Mouse (Mus musculus) urinary bladder, adult 18-20 months (tissue): ENCODE measurements at regions not wholly inside any gene's neighbourhood (a gene's known extent, or its start where the extent isn't known, plus 50 kb on each side); places are given as distances from the start of the nearest gene placed in this dataset.
A peak's percentile ranks its signal among the peaks of the same experiment; 100 is the strongest.

Experiments used
- DNase-seq, 2 experiments: peaks; one replicate each; pipeline ENCODE4 v3.0.0; 2022; ENCODE audit warnings: low spot score in 2 of 2, mixed read lengths in 2 of 2

DNA sequence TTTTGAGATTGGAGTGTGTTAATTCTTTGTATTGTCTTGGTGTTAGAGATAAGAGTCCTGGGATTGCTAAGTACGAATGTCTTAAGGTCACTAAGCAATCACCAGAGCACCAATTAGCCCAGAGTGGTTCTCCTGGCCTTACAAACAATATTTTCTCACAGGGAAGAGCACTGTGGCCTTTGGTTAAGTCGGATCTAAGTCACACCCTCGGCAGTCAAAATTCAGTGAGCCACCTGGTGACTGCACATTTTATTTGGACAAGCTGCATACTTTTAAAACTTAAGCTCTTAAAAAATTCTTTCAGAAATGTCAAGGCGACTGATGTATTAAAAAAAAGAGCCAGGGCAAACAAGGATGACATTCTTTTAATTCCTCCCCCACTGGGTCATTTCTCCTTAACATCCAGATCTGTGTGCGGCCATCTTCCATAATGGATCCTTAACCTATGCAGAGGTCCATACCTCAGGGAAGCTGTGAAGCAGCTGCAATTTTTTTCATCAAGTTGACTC lies 60.9 kb upstream of the Foxa2 start:
- no peak for DNase-seq

DNA sequence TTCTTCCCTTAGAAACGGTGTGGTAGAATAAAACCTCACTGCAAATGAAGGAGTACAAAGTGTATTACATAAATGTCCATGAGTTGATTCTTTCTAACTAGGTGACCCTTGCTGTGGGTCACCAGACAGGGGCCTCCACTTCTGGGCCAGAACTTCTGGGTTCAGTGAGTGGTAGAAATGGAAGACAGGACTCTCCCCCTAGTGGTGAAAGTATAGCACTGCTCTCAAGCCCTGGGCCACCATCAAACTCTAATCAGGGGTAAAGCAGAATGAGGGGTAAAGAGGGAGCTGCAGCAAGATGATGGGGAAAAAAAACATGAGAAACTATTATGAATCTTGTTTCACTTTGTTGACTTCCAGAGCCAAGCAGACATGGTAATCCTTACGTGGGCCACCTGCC lies 63.4 kb upstream of the Foxa2 start:
- no peak for DNase-seq

GRCm38 (mm10) chr2:148111889-148112288 lies 65.1 kb upstream of the Foxa2 start:
- DNase-seq, result no peak

DNA sequence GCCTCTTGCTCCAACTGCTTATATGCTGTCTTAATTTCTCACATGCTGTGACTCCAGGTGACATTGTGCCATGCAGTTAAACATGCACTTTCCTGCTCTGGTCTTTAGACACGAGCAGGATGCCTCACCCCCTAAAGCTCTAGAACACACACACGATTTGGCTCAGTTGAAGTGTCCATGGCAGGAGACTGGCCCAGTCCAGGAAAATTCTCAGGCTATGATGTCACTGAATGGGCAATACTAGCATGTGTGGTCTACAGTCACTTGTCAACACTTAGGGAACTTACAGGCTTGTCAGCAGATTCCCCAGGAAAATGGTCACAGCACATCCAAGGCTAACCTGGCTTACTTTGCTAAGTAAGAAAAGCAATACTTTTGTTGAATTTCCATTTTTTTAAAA lies 66.4 kb upstream of the Foxa2 start:
- DNase-seq, result no peak

DNA sequence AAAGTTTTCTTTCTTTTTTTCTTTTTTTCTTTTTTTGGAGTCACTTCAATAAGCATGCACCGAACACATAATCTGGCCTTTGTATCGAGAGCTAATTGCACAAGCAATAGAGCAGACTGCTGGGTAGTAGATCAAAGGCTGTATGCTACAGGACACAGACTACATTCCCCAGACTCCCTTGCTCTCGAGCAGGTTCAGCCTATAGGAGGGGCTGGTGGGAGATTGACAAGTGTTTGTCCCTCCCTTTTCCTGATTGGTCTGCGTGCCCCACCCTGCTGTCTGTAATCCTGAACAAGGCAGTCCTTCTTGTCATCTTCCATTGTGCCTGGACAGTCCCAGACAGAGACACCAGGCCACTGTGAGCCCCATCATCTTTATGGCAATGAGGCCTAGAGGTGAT lies 67.8 kb upstream of the Foxa2 start:
- DNase-seq, result no peak

DNA sequence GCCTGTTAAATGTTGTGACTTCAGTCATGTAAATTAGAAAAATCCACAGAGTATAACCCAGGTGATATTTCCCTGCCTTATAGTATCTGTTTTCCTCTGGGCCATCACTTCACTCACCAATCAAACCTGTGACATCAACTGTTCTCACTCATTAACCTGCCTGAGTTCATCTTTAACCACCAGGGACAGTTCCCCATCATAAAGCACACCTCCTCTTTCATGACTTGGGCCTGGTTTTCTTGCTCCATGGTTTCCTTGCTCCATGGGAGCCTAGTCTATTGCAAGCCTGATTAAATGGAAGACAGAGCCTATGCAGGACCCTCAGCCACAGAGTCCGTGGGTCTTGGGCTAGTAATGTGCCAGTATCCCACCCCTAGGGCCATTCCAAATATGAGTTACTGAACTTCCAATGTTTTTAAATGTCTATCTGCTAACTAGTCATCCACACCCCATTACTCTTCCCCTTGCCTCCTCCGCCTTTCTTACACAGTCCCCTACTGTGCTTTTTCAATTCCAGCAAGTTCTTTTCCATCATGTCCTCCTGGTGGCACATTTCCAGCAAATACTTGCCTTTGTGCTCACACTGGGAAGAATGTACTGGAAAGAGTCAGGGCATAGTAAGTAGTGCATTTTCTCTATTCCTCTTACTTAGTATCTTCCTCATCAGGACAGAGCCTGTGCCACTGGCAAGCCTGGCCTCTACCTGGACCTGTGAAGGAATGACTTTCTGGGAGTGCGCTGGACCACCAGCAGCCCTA lies 69.4 kb upstream of the Foxa2 start:
- DNase-seq, result no peak

DNA sequence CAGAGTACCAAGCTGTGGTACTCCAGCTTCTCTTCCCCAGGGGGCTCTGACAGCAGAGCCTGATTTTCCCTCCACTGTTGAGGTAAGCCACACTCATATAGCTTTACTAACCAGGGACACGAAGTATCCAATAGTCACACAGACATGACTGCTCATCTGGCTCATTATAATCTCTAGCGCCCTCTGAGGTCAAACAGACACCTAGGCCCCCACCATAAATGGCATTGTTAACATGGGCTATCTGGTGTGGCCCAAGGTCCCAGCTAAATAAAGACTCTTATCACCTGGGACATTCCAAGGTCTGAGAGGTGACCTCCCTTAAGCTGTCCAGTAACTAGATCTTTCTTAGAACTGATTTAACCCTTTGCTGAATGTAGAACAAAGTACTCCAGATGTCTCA lies 70.7 kb upstream of the Foxa2 start:
- no peak for DNase-seq

GRCm38 (mm10) chr2:148121885-148122876 lies 75.4 kb upstream of the Foxa2 start:
- DNase-seq, result peak; percentile 8

GRCm38 (mm10) chr2:148123780-148124179 lies 77.0 kb upstream of the Foxa2 start:
- DNase-seq, result no peak

GRCm38 (mm10) chr2:148133811-148134210 lies 87.0 kb upstream of the Foxa2 start:
- DNase-seq, result no peak

- DNase-seq, result no peak
Observed at GRCm38 (mm10) chr2:148141936-148142335, 95.2 kb upstream of the Foxa2 start.

- no peak for DNase-seq
Observed at GRCm38 (mm10) chr2:148144816-148145215, 98.0 kb upstream of the Foxa2 start.

DNA sequence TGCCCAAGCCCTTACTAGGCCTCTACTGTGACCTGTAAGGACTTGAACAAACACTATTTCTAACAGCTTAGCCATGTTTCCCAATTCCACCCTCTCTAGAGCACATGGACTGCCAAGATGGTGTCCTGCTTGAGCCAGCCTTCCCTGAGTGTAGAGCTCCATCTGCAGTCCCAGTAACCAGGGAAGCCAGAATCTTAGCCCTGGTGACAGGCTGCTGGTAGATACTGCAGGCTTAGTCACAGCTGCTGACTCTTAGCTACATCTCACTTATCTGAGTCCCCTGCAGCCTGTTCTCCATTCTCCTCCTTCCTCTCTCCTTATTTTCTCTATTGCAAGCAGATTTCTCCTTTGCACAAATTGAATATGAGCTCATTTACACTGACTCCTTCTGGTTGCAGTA lies 101.5 kb upstream of the Foxa2 start:
- DNase-seq, result no peak

DNA sequence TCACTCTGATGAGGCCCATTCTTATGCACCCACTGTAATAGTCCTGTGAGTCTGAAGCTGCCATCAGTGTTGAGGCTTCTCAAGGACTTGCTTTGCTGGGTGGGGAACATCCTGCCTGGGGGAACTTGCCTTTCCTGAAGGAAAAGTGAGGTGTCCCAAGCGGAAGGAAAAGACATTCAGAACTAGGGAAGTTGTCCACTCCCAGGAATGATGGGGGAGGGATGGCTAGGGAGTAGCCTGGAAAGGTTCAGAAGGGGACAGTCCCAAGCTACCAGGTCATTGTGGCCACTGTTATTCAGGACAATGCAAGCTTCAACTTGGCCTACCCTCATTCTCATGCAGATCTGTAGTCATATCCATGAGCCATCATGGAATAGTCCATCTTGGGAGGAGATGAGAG lies 102.7 kb upstream of the Foxa2 start:
- no peak for DNase-seq

- no peak for DNase-seq
Observed at GRCm38 (mm10) chr2:148153513-148154271, 106.9 kb upstream of the Foxa2 start.

DNA sequence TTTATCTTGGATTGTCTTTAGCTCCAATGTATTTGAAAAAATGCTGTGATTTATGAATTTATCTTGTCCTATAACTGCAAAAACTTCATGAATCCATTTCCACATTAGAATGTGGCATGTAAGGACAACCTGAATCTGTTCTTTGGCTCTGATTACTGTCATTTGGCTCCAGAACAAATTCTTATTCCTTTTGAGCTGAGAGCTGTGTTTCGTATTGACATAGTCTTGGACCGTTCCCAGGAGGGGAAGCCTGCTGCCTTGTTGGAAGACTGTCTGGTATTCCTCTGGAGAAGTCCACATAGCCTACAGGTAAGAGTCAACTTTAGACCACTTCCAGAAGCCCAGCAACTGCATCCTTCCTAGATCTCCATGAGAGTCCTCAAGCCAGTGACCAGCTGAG lies 109.4 kb upstream of the Foxa2 start:
- DNase-seq, result no peak

DNA sequence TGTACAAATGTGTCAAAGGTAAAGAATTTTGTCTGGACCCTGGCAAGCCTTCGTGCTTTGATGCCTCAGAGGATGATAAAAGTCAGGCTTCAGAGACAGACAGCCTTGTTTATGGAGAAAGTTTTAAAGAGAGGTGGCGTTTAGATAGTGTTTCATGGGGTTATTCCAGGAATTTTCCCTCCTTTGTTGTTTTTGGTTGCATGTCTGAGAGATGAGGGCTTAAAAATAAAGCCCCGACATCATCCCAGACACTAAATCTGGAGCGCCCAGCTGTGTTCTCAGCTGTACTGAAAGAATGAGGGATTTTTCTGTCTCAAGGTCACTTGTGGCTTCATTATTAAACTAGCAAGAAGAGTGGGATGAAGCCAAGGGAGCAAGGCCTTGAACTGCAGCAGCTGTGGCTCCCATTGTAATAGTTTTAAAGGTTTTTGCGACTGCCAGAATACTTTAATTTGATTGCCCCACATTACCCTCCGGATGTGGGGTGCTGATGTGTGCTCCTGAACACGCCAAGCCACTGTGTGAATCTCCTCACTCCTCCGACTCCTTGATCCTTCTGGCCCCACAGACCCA lies 112.3 kb upstream of the Foxa2 start:
- DNase-seq, result no peak

GRCm38 (mm10) chr2:148160997-148161396 lies 114.2 kb upstream of the Foxa2 start:
- no peak for DNase-seq

GRCm38 (mm10) chr2:148161966-148162365 lies 115.2 kb upstream of the Foxa2 start:
- DNase-seq, result no peak

- no peak for DNase-seq
Observed at GRCm38 (mm10) chr2:148162562-148162961, 115.8 kb upstream of the Foxa2 start.

DNA sequence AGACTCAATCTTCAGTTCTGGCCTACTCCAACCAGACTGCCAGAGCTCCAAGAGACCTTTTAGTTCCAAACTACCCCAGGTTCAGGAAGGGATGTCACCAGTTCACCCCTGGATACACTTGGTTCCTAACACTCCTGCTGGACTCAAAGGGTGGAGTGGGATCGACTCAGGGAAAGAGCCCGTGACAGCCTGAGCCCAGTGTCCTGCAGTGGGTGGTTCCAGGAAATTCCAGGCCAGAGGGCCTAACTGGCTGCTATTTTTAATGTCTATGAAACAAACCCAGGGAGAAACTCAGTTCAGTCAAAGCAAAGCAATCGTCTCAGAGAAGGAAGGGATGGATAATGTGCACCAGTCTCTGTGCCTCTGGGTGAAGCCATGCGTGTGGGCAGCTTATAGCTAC lies 124.3 kb upstream of the Foxa2 start:
- no peak for DNase-seq

- no peak for DNase-seq
Observed at GRCm38 (mm10) chr2:148171699-148172098, 124.9 kb upstream of the Foxa2 start.
